Mouse (Mus musculus) megakaryocyte, embryonic 14.5 days (primary cell): ENCODE data around the gene Gm28551.

Experiments used
- FLI1 ChIP-seq: IDR thresholded peaks from 2 replicates; pipeline ENCODE4 v1.6.1; 2012; ENCODE audit warnings: low read length, inconsistent platforms, mixed read lengths
- GATA1 ChIP-seq: IDR thresholded peaks from 3 replicates; pipeline ENCODE4 v1.6.1; 2012; ENCODE audit warnings: mixed read lengths, low read length, inconsistent platforms, borderline replicate concordance

DNA sequence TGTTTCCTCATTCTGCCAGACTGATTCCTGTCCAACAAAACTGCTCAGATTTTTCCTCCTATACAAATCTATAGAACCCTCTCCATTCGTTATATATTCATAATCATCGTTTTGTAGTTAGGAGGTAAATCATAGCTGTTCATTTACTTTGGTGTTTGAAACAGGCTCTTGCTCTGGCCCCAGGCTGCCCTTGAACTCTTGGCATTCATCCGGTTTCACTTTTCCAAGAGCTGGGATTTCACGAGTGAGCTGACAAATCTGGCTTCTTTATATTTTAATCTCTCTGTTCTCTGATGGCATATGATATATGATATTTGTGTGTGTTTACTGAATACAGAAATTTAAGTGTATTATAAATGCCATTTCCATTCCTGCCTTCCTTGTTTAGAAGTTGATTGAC lies 52.0 kb downstream of the Gm28551 start:
- no peak for TF ChIP-seq FLI1
- TF ChIP-seq GATA1 = no peak
